Mouse (Mus musculus) cerebellum, adult 2 months (tissue): ENCODE measurements at regions not wholly inside any gene's neighbourhood (a gene's known extent, or its start where the extent isn't known, plus 50 kb on each side); places are given as distances from the start of the nearest gene placed in this dataset.

Source experiments
- CTCF ChIP-seq: fragments of 200-500 bp; IDR thresholded peaks from 2 replicates; pipeline ENCODE4 v1.5.1; 2011; ENCODE audit warnings: low read depth, mild to moderate bottlenecking, control low read depth, low read length, moderate library complexity, borderline replicate concordance; ENCODE audit not compliant: insufficient read depth
- POLR2A ChIP-seq: fragments of 200-500 bp; IDR thresholded peaks from 2 replicates; pipeline ENCODE4 v1.6.1; 2011; ENCODE audit warnings: low read length, control low read depth, borderline replicate concordance; ENCODE audit not compliant: insufficient read depth

DNA sequence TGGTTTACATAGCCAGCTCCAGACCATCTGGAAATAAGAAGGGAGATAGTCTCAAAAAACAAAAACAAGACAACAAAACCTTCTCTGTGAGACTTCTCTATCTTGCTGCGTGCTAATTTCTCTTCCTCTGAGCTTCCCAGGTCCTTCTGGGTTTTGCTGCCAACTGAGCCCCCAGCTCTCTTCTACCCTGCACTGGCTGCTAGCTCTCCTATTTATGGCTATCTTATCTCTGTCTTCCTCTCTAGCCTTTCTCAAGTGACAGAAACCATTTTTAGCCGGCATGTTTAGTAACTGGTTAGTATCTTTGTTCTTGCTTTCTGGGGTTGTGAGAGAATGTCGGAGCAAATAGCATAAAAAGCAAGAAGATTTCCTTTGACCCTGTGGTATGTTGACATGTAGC, 1172.1 kb downstream of the 4930447A16Rik start:
- TF ChIP-seq CTCF, result no peak
- no peak for TF ChIP-seq POLR2A
